Mouse (Mus musculus) bone marrow, adult 2 months (tissue): ENCODE measurements around the gene Spock1. TPM values are rescaled to one million over a fixed set of nuclear protein-coding genes. Genes with fewer than 3 reads are reported as not detected.

Experiments
- H3K27ac ChIP-seq: fragments of 200-500 bp; 2 replicates; pipeline ENCODE4 v1.5.1; 2012; ENCODE audit warnings: low read depth, mild to moderate bottlenecking, control low read depth, inconsistent platforms, low read length; ENCODE audit not compliant: control insufficient read depth, poor library complexity, insufficient read depth
- H3K4me1 ChIP-seq: fragments of 200-500 bp; 2 replicates; pipeline ENCODE4 v1.6.1; 2011; ENCODE audit warnings: low read length; ENCODE audit not compliant: control insufficient read depth, insufficient read depth
- H3K4me3 ChIP-seq: fragments of 200-500 bp; replicated peaks from 2 replicates; pipeline ENCODE3; 2011; ENCODE audit warnings: mild to moderate bottlenecking, low read depth, low read length, control low read depth; ENCODE audit not compliant: control insufficient read depth
- CTCF ChIP-seq: fragments of 200-500 bp; IDR thresholded peaks from 2 replicates; pipeline ENCODE4 v1.5.1; 2011; ENCODE audit warnings: low read length, control low read depth; ENCODE audit not compliant: control insufficient read depth, insufficient read depth
- POLR2A ChIP-seq: fragments of 200-500 bp; IDR thresholded peaks from 2 replicates; pipeline ENCODE4 v1.6.1; 2011; ENCODE audit warnings: low read depth, mild to moderate bottlenecking, control low read depth, low read length, borderline replicate concordance; ENCODE audit not compliant: control insufficient read depth
- WGBS: fragments of 180-500 bp; shearing (Covaris S2); methylation state at CpG from one replicate; pipeline ENCODE4 v1.1.7; 2018; 5-methylcytosine and 5-hydroxymethylcytosine counted together
- polyA plus RNA-seq: library from polyadenylated mRNA; stranded (reverse); fragments of >200 nt; gene quantifications from 2 replicates; pipeline ENCODE4 v1.2.4, GENCODE M21; 2011; ENCODE audit warnings: low replicate concordance; ENCODE audit not compliant: missing spikeins, insufficient read depth, insufficient read length

Spock1 gene
- polyA plus RNA-seq, 1 experiment: 0.87 TPM

DNA sequence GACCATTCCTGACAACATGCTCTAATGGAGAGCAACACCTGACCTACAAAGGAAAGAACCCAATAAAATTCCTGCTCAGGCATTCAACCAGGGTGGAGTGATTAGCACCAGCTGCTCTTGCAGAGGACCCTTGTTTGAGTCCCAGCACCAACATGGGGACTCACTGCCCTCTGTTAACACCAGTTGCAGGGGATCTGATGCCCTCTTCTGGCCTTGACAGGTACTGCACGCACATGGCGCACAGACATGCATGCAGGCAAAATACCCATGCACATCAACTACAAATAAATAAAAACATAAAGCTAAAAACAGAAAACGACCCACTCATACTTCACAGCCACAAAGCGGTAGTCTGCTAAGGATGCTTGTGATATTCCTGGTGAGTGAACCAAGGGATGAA lies 119.8 kb downstream of the Spock1 start:
- WGBS: 87% methylated on average over 4 of the region's 4 CpGs
- H3K4me1 ChIP-seq: no peaks in the 10 kb centered on the region
- H3K4me3 ChIP-seq: no peak overlapping the region
- TF ChIP-seq POLR2A (no peak), CTCF (no peak)
- no peak overlapping the region for H3K27ac ChIP-seq

- 72% methylated on average over 8 of the region's 8 CpGs for WGBS
- TF ChIP-seq CTCF: no peak
- TF ChIP-seq POLR2A: no peak
- Histone ChIP-seq H3K4me3 (no peak overlapping the region), H3K4me1 (no peaks in the 10 kb centered on the region), H3K27ac (no peak overlapping the region)
These were observed 121.9 kb downstream of the Spock1 start for GRCm38 (mm10) chr13:57786278-57786677.

GRCm38 (mm10) chr13:57782975-57783374 lies 125.2 kb downstream of the Spock1 start:
- Histone ChIP-seq H3K27ac (no peak overlapping the region), H3K4me3 (no peak overlapping the region), H3K4me1 (no peaks in the 10 kb centered on the region)
- TF ChIP-seq CTCF: no peak
- TF ChIP-seq POLR2A: no peak
- WGBS: 77% methylated on average over 12 of the region's 12 CpGs

DNA sequence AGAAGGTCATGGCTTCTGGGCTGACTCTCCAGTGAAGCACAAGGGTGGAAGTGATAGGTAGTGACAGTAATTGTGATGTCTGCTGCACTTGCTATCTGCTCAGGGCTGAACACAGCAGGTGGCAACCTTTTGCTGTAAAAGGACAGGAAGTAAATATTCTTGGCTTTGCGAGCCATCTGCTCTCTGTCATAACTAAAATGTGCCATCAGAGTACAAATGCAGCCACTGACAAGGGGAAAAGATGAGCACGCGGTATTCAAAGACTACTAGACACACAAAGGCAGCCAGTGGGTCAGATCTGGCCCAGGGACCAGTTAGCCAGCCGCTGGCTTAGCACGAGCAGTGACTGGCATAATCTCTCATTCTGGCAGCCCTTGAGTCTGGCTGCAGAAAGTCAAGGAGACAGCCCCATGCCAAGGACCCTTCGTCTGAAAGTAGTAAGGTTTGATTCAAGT lies 126.0 kb downstream of the Spock1 start:
- TF ChIP-seq CTCF: no peak
- TF ChIP-seq POLR2A: no peak

GRCm38 (mm10) chr13:57779146-57779545 lies 129.0 kb downstream of the Spock1 start:
- Histone ChIP-seq H3K4me3 (no peak overlapping the region), H3K27ac (no peak overlapping the region), H3K4me1 (no peaks in the 10 kb centered on the region)
- 76% methylated on average over 4 of the region's 4 CpGs for whole genome bisulfite sequencing
- no peak for TF ChIP-seq POLR2A
- TF ChIP-seq CTCF: no peak

More for the DNA sequence above, 126.0 kb downstream of the Spock1 start:
- Histone ChIP-seq H3K27ac (no peak overlapping the region), H3K4me3 (no peak overlapping the region), H3K4me1 (no peaks in the 10 kb centered on the region)
- WGBS: 82% methylated on average over 6 of the region's 6 CpGs

DNA sequence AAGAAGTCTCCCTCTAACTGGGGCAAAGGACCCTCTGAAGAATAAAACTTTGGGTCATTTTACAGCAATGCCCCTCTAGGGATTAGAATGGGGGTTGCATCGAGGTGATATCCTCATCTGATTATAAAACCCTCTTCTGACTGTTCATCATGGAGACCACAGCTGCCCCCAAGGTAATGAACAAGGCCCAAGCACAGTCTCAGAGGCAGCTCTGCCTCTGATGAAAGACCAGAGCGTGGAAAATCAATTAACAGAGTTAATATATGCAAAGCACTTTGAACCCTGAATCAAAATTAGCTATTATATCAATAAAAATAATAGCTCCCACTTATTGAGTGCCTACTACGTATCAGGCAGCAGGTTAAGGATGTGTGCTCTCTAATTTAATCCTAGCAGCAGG lies 129.6 kb downstream of the Spock1 start:
- TF ChIP-seq CTCF: no peak
- TF ChIP-seq POLR2A: no peak
- Histone ChIP-seq H3K27ac (no peak overlapping the region), H3K4me3 (no peak overlapping the region), H3K4me1 (no peaks in the 10 kb centered on the region)
- WGBS: 64% methylated on average over 3 of the region's 3 CpGs

GRCm38 (mm10) chr13:57771998-57772397 lies 136.1 kb downstream of the Spock1 start:
- Histone ChIP-seq H3K4me1 (no peaks in the 10 kb centered on the region), H3K4me3 (no peak overlapping the region), H3K27ac (no peak overlapping the region)
- no peak for TF ChIP-seq POLR2A
- TF ChIP-seq CTCF: no peak
- 78% methylated on average over 6 of the region's 6 CpGs for WGBS

GRCm38 (mm10) chr13:57766721-57767120 lies 141.4 kb downstream of the Spock1 start:
- no peak overlapping the region for H3K4me3 ChIP-seq
- H3K4me1 ChIP-seq: no peaks in the 10 kb centered on the region
- TF ChIP-seq CTCF (no peak), POLR2A (no peak)
- no peak overlapping the region for H3K27ac ChIP-seq
- 50% methylated on average over 3 of the region's 3 CpGs for WGBS

- WGBS: 86% methylated on average over 5 of the region's 5 CpGs
- Histone ChIP-seq H3K4me1 (no peaks in the 10 kb centered on the region), H3K4me3 (no peak overlapping the region), H3K27ac (no peak overlapping the region)
- TF ChIP-seq CTCF: no peak
- TF ChIP-seq POLR2A: no peak
These were observed 147.0 kb downstream of the Spock1 start for GRCm38 (mm10) chr13:57761122-57761521.
